Mouse (Mus musculus) embryonic fibroblast, embryonic 13.5 days (primary cell): ENCODE data around the gene Cdk14.

ENCODE experiments used
- CTCF ChIP-seq: IDR thresholded peaks from 2 replicates; pipeline ENCODE4 v1.5.1; 2011; ENCODE audit warnings: mild to moderate bottlenecking, control low read depth, low read length, moderate library complexity, borderline replicate concordance; ENCODE audit not compliant: insufficient read depth
- POLR2A ChIP-seq: IDR thresholded peaks from 2 replicates; pipeline ENCODE4 v1.6.1; 2011; ENCODE audit warnings: low read depth, mild to moderate bottlenecking, control low read depth, low read length, moderate library complexity

DNA sequence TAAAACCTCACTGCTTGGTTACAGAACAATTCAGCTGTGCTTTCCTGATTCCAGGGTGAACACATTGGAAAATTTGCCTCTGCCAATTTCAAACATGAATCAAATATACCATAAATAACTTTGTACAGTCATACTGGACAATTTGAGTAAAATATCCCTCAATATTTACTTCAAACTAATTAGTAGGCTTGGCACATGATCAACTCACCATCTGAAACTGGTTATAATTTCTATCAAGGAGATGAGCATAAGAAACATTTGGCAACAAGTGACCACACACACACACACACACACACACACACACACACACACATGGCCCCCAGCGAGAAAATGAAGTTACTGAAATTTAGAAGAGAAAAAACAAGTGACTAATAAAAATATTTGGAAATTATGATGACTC is 304.6 kb downstream of the Cdk14 start:
- TF ChIP-seq POLR2A (no peak), CTCF (no peak)
